Mouse (Mus musculus): Measurements from ENCODE around the gene Slc28a2.

GRCm38 (mm10) chr2:122469221-122469620, 42.9 kb downstream of the Slc28a2 start:
- TF ChIP-seq CTCF (IDR thresholded peaks at IDR 0.05; ENCODE audit: borderline replicate concordance, insufficient read depth, low read depth, low read length) (no peak), POLR2A (IDR thresholded peaks at IDR 0.05; ENCODE audit: borderline replicate concordance, insufficient read depth, low read length) (no peak)

Measured in cerebellum, adult 2 months (tissue).